Mouse (Mus musculus) neural tube, embryonic 11.5 days (tissue): ENCODE measurements around the gene Plvap. TPM values are rescaled to one million over a fixed set of nuclear protein-coding genes. Genes with fewer than 3 reads are reported as not detected.

ENCODE experiments used
- ATAC-seq: fragments of 200-750 bp; cut with Nextera tagmentation; 2 replicates; pipeline ENCODE4 v1.8.0; 2017; ENCODE audit warnings: moderate number of reproducible peaks, mild to moderate bottlenecking, moderate TSS enrichment, moderate library complexity; ENCODE audit not compliant: insufficient read depth, low FRiP score, low TSS enrichment
- DNase-seq: peaks from one replicate; pipeline ENCODE4 v3.0.0-alpha.2; 2015; ENCODE audit warnings: low spot score
- H3K27ac ChIP-seq: fragments of 300-500 bp; sonication (generic); 2 replicates; pipeline ENCODE4 v1.5.1; 2014; ENCODE audit warnings: low read depth, mild to moderate bottlenecking, low read length
- H3K27me3 ChIP-seq: fragments of 300-500 bp; sonication (generic); 2 replicates; pipeline ENCODE4 v1.6.1; 2014; ENCODE audit warnings: mild to moderate bottlenecking, low read length, mixed read lengths; ENCODE audit not compliant: control insufficient read depth, insufficient read depth
- H3K36me3 ChIP-seq: fragments of 300-500 bp; sonication (generic); 2 replicates; pipeline ENCODE4 v1.6.1; 2014; ENCODE audit warnings: mild to moderate bottlenecking, low read length, moderate library complexity, mixed read lengths; ENCODE audit not compliant: control insufficient read depth, insufficient read depth
- H3K4me1 ChIP-seq: fragments of 300-500 bp; sonication (generic); 2 replicates; pipeline ENCODE4 v1.6.1; 2014; ENCODE audit warnings: low read length, mixed read lengths; ENCODE audit not compliant: control insufficient read depth, insufficient read depth
- H3K4me2 ChIP-seq: fragments of 300-500 bp; sonication (generic); 2 replicates; pipeline ENCODE4 v1.6.1; 2014; ENCODE audit warnings: low read depth, mild to moderate bottlenecking, moderate library complexity
- H3K4me3 ChIP-seq: fragments of 300-500 bp; sonication (generic); 2 replicates; pipeline ENCODE4 v1.5.1; 2014; ENCODE audit warnings: low read depth, low read length
- H3K9ac ChIP-seq: fragments of 300-500 bp; sonication (generic); 2 replicates; pipeline ENCODE4 v1.6.1; 2014; ENCODE audit warnings: mild to moderate bottlenecking, low read length
- H3K9me3 ChIP-seq: fragments of 300-500 bp; sonication (generic); 2 replicates; pipeline ENCODE4 v1.6.1; 2016; ENCODE audit warnings: low read length; ENCODE audit not compliant: control insufficient read depth
- WGBS: fragments of 180-500 bp; shearing (Covaris S2); extraction: QIAGEN DNeasy Blood & Tissue Kit; methylation state at CpG from one replicate; pipeline ENCODE4 v1.1.7; 2014; 5-methylcytosine and 5-hydroxymethylcytosine counted together
- polyA plus RNA-seq: library from polyadenylated mRNA; unstranded; fragments of >200 nt; fragmentation: Nextera tagmentation; extraction: Ambion mirVana; gene quantifications from 2 replicates; pipeline ENCODE4 v1.2.1, GENCODE M21; 2014

The Plvap gene
- polyA plus RNA-seq, 1 experiment from 2014 or later: 49.5 TPM

DNA sequence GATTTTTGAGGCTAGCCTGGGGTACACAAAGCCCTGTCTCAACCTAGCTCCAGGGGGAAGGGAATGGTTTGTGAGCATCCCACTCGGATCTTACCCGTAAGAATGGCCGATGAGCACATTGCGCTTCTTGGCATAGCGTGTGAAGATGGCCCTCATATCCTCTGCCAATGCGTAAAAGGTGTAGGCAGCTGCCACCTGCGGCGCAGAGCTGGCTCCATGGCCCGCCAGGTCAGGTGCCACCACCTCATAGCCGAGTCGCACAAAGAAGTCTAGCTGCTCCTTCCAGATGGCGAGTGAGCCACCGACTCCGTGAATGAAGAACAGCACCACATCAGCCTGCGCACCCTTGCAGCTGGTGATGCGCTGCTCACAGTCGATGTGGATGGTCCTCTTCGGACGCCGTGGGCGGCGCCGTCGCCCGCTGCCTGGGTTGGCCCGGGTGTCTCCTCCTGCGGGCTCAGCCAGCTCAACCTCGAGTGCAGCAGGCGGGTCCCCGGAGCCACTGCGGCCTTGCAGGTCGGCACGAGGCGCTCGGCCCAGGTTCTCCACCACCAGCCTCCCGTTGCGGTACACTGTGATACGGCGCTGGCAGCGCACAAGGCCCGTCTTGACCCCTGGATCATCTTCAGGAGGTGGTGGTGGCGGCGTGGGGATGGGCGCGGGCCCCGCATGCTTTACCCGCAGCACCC, 50.3 kb downstream of the Plvap start:
- Histone ChIP-seq H3K36me3 (peaks cover 21% of the 10 kb centered on the region), H3K4me2 (no peak overlapping the region; the same call in none of the 2 replicates), H3K27me3 (no peaks in the 10 kb centered on the region), H3K4me1 (peaks cover 18% of the 10 kb centered on the region), H3K4me3 (no peak overlapping the region), H3K9ac (no peak overlapping the region), H3K27ac (no peak overlapping the region), H3K9me3 (no peaks in the 10 kb centered on the region)
- ATAC-seq (no peak), DNase-seq (no peak)
- 76% methylated on average over 46 of the region's 47 CpGs for WGBS

DNA sequence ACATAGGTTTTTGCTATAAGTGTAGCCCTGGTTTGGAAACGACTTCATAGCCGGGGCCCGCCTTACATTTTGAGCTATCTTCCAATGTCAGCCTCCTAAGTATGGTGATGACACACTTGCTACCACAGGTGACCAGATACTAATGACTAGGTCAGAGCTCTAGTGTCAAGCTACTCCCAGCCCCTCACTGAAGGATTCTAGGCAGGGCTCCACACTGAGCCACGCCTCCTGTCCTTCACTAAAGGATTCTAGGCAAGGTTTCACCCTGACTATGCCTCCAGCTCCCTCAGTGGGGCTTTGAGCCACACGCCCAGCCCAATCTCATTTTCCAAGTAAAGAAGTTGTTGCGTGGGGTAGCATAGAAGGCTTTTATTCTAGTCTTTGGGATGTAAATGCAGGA, 50.8 kb downstream of the Plvap start:
- no peak for ATAC-seq
- no peak overlapping the region for H3K9ac ChIP-seq
- H3K9me3 ChIP-seq: no peaks in the 10 kb centered on the region
- 89% methylated on average over 6 of the region's 6 CpGs for WGBS
- peaks cover 21% of the 10 kb centered on the region for H3K36me3 ChIP-seq
- no peak overlapping the region for H3K27ac ChIP-seq
- H3K27me3 ChIP-seq: no peaks in the 10 kb centered on the region
- no peak overlapping the region for H3K4me3 ChIP-seq
- H3K4me1 ChIP-seq: peaks cover 16% of the 10 kb centered on the region
- no peak overlapping the region for H3K4me2 ChIP-seq
- DNase-seq: no peak

DNA sequence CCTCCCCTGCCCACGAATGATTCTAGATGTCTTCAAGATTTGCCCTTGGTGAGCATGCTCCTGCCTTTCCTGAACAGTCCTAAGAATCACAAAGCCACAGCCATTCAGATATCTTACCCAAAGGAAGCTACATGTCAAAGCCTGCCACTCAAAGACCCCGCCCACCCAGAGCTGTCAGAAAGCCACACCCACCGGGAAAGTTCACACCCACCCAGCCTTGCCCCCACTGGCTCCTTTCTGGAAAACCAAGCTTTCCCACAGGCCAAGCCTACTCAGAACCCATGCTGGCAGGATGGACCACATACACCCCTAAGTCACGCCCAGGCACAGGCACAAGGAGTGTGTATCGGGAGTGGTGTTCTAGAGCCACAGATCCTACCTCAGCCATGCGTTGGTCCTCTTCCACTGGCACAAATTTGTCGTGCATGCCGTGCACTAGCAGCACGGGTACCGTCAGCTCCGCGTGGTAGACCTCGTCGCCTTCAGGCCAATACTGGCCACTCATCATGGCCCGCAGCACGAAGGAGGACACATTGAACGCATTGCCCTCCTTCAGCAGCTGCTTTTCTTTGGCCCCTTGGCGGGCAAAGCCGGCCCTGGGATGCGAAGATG, 53.8 kb downstream of the Plvap start:
- 86% methylated on average over 20 of the region's 20 CpGs for WGBS
- ATAC-seq (no peak), DNase-seq (no peak)
- peaks cover 5% of the 10 kb centered on the region; the same call in 1 of the 2 replicates for H3K4me1 ChIP-seq
- H3K4me2 ChIP-seq: no peak overlapping the region
- no peak overlapping the region for H3K4me3 ChIP-seq
- no peaks in the 10 kb centered on the region for H3K9me3 ChIP-seq
- no peak overlapping the region for H3K9ac ChIP-seq
- H3K27me3 ChIP-seq: no peaks in the 10 kb centered on the region
- no peak overlapping the region for H3K27ac ChIP-seq
- peaks cover 21% of the 10 kb centered on the region for H3K36me3 ChIP-seq

DNA sequence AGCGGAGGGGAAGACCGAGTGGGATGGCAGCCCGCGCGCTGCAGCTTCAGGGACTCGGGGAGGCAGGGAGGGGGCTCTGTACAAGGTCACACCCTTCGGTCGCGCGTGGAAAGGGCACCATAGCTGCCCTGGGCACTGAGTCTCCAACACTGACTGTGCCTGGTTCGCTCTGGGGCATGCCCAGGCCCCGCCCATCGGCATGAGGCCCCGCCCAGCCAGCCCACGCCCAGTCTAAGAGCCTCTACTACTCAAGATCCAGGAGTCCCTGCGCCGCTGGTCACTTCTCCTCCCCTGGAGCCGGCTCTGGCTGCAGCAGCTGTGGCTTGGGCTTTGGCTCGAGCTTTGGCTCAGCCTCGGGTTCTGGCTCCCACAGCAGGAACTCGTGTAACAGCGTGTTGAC, 54.6 kb downstream of the Plvap start:
- 42% methylated on average over 22 of the region's 22 CpGs for WGBS
- Histone ChIP-seq H3K27me3 (no peaks in the 10 kb centered on the region), H3K27ac (no peak overlapping the region), H3K4me3 (no peak overlapping the region), H3K4me2 (no peak overlapping the region), H3K4me1 (no peaks in the 10 kb centered on the region), H3K36me3 (peaks cover 21% of the 10 kb centered on the region), H3K9me3 (no peaks in the 10 kb centered on the region), H3K9ac (no peak overlapping the region)
- ATAC-seq: no peak
- DNase-seq: no peak

DNA sequence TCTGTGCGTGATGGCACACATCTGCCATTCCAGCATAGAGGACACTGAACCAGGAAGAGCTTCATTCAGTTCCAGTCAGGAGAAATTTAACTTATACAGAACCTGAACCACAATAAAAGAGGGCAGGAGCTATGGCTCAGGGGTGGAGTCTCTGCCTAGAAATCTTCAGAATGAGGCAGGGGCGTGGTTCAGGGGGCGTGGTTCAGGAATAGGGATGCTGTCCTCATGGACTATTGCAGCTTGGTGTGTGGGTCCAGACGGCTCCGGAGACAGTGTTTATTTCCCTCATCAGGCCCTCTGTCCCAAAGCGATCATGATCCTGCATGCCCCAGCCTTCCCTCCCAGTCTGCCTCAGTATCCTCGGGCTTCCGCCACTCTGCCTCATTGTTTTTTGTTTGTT, 56.9 kb downstream of the Plvap start:
- WGBS: 82% methylated on average over 8 of the region's 8 CpGs
- no peak for ATAC-seq
- Histone ChIP-seq H3K4me1 (no peaks in the 10 kb centered on the region), H3K27me3 (no peaks in the 10 kb centered on the region), H3K9me3 (no peaks in the 10 kb centered on the region), H3K27ac (no peak overlapping the region), H3K4me3 (no peak overlapping the region), H3K36me3 (peaks cover 15% of the 10 kb centered on the region), H3K4me2 (no peak overlapping the region), H3K9ac (no peak overlapping the region)
- DNase-seq: no peak

DNA sequence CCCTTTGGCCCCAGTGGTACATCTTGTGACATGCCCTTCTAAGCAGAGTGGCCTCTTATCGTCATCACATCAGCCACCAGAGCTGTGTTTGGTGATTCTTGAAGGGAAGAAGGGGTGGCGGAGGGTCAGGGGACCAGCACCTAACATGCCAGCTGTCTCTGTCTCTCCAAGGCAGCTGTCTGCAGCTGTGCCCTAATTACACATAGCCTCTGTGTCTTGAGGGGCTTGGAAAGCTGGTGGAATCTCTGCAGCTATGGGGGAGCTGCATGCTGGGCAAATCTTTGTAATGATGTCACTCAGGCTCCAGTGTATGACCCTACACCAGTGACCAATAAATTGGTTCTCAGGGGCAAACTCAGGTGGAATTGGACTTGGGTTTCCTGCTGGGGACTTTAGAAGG, 58.9 kb downstream of the Plvap start:
- DNase-seq: no peak
- WGBS: 86% methylated on average over 2 of the region's 2 CpGs
- H3K4me3 ChIP-seq: no peak overlapping the region

DNA sequence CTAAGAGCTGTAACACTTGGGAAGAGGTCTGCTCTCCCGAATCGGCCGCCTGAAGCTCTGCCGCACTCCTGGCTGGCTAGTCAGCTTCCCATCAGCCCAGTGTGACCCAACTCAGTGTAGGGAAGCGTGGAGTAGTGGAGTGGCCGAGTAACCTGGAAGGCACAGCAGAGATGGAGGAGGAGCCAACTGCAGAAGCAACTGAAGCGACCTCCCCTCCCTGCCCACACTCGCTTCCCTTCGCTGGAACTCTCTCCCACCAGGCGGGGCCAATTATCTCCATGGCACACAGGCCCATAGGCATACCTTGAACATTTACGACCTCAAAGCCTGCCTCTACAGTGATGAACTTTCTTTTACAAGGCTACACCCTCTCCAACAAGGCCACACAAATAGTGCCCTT, 59.8 kb downstream of the Plvap start:
- no peak for DNase-seq
- Histone ChIP-seq H3K27me3 (no peaks in the 10 kb centered on the region), H3K36me3 (peaks cover 1% of the 10 kb centered on the region), H3K9ac (no peak overlapping the region), H3K9me3 (no peaks in the 10 kb centered on the region), H3K4me2 (no peak overlapping the region), H3K4me3 (no peak overlapping the region), H3K27ac (no peak overlapping the region), H3K4me1 (no peaks in the 10 kb centered on the region)
- no peak for ATAC-seq
- WGBS: 43% methylated on average over 11 of the region's 11 CpGs

More for the DNA sequence above, 58.9 kb downstream of the Plvap start:
- no peak overlapping the region for H3K27ac ChIP-seq
- H3K4me1 ChIP-seq: no peaks in the 10 kb centered on the region
- no peak for ATAC-seq
- no peak overlapping the region for H3K4me2 ChIP-seq
- no peak overlapping the region for H3K9ac ChIP-seq
- H3K36me3 ChIP-seq: peaks cover 10% of the 10 kb centered on the region
- no peaks in the 10 kb centered on the region for H3K27me3 ChIP-seq
- H3K9me3 ChIP-seq: no peaks in the 10 kb centered on the region

DNA sequence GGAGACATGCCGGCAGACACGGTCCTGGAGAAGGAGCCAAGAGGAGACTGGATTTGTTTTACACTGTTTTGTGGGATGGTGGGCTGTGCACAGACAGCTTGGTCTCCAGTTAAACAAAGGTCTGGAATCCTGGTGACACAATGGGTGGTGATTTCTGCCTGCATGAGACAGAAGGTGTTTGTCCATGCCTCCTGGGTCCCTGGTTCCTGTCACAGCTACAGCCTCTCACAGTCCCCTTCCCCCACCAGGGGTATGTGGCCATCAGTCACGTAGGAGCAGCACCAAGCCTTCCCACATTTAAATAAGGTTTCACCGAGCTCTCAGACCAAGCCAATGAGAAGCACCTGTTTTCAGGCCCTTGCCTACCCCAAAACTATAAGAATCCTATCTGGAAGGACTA, 60.2 kb downstream of the Plvap start:
- H3K4me3 ChIP-seq: no peak overlapping the region
- 60% methylated on average over 4 of the region's 4 CpGs for WGBS
- H3K9ac ChIP-seq: no peak overlapping the region
- H3K27me3 ChIP-seq: no peaks in the 10 kb centered on the region
- no peak overlapping the region for H3K27ac ChIP-seq
- DNase-seq (no peak), ATAC-seq (no peak)
- H3K36me3 ChIP-seq: no peaks in the 10 kb centered on the region
- no peaks in the 10 kb centered on the region for H3K9me3 ChIP-seq
- no peaks in the 10 kb centered on the region for H3K4me1 ChIP-seq
- no peak overlapping the region for H3K4me2 ChIP-seq
